Mouse (Mus musculus) cerebellum, adult 2 months (tissue): ENCODE measurements at regions not wholly inside any gene's neighbourhood (a gene's known extent, or its start where the extent isn't known, plus 50 kb on each side); places are given as distances from the start of the nearest gene placed in this dataset.

ENCODE experiments used
- DNase-seq, 2 experiments: peaks; one replicate each; pipeline ENCODE4 v3.0.0; 2021
- H3K27ac ChIP-seq: fragments of 200-500 bp; 2 replicates; pipeline ENCODE4 v1.5.1; 2012; ENCODE audit warnings: low read length, control low read depth, inconsistent platforms; ENCODE audit not compliant: insufficient read depth
- H3K27me3 ChIP-seq: fragments of 200-500 bp; 2 replicates; pipeline ENCODE4 v1.6.1; 2012; ENCODE audit warnings: inconsistent platforms, mild to moderate bottlenecking, low read length, moderate library complexity; ENCODE audit not compliant: control insufficient read depth, insufficient read depth
- H3K4me1 ChIP-seq: fragments of 200-500 bp; 2 replicates; pipeline ENCODE4 v1.6.1; 2011; ENCODE audit warnings: low read length; ENCODE audit not compliant: control insufficient read depth, insufficient read depth
- H3K4me3 ChIP-seq: fragments of 200-500 bp; replicated peaks from 2 replicates; pipeline ENCODE3; 2011; ENCODE audit warnings: mild to moderate bottlenecking, low read depth, low read length, control low read depth; ENCODE audit not compliant: insufficient read depth
- CTCF ChIP-seq: fragments of 200-500 bp; IDR thresholded peaks from 2 replicates; pipeline ENCODE4 v1.5.1; 2011; ENCODE audit warnings: low read depth, mild to moderate bottlenecking, control low read depth, low read length, moderate library complexity, borderline replicate concordance; ENCODE audit not compliant: insufficient read depth
- POLR2A ChIP-seq: fragments of 200-500 bp; IDR thresholded peaks from 2 replicates; pipeline ENCODE4 v1.6.1; 2011; ENCODE audit warnings: low read length, control low read depth, borderline replicate concordance; ENCODE audit not compliant: insufficient read depth
- WGBS: fragments of 180-500 bp; shearing (Covaris S2); methylation state at CpG from one replicate; pipeline ENCODE4 v1.1.7; 2018; 5-methylcytosine and 5-hydroxymethylcytosine counted together

DNA sequence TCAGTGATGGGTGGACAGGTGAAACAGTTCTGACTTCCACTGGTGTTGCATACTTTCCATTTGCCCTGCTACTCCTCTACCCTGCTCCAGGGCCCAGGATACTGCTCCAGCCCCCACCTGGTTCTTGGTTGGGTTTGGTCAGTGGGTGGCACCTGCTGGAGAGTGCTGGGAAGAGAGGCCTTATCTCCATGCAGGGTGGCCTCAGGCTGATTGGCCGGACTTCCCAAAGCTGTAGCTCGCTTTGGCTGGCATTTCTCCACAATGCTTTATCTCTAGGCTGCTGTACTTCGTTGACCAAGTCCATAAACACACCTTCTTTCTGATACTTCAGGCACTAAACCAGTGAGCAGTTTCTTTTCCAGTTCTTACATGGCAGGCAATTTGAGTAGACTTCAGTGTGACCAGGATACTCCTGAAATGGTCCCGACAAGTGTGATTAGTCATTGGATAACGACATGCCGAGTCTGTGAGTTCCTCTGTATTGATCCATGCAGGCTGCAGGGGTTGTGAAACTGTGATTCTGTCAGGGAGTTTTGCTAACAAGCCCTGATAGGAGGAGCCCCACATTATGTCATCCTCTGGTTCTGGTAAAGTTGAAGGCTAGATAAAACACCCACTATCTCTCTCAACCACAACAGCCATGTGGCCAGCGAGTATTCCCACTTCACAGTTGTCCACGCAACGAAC lies 50.1 kb upstream of the Nr5a2 start:
- TF ChIP-seq POLR2A (no peak), CTCF (no peak)
- H3K4me3 ChIP-seq = no peak overlapping the region
- no peaks in the 10 kb centered on the region for H3K27me3 ChIP-seq
- DNase-seq = no peak
- no peaks in the 10 kb centered on the region for H3K4me1 ChIP-seq
- no peak overlapping the region for H3K27ac ChIP-seq
- 76% methylated on average over 9 of the region's 9 CpGs for WGBS
